Mouse (Mus musculus): ENCODE results near the gene Acbd5. TPM values are rescaled to one million over a fixed set of nuclear protein-coding genes. Genes with fewer than 3 reads are reported as not detected.

The Acbd5 gene
- polyA plus RNA-seq, 1 experiment: 7.8 TPM

DNA sequence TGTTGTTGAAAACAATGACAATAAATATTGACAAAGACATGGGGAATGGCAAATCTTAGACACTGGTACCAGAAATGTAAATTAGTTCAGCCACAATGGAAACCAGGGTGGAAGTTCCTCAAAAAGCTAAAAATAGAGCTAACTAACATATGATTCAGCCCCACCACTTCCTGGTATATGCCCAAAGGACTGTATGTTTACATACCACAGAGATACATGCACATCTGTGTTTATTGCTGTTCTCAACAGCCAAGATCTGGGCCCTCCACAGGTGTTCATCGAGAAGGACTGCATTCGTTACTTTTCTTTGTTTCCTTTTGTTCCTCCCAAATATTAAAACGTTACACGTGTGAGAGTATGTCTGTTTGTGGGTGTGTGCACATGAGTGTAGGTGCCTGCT, 26.5 kb upstream of the Acbd5 start:
- no peaks in the 10 kb centered on the region for H3K27me3 ChIP-seq (ENCODE audit: control insufficient read depth, insufficient read depth, low read length)
- no peak for TF ChIP-seq POLR2A (IDR thresholded peaks at IDR 0.05; ENCODE audit: control insufficient read depth, low read depth, low read length)
- no peak for TF ChIP-seq CTCF (IDR thresholded peaks at IDR 0.05; ENCODE audit: control insufficient read depth, insufficient read depth, insufficient replicate concordance, low read depth, low read length)
- H3K4me1 ChIP-seq (ENCODE audit: control insufficient read depth, insufficient read depth, low read length): peaks cover 4% of the 10 kb centered on the region
- no peaks in the 10 kb centered on the region for H3K36me3 ChIP-seq (ENCODE audit: control insufficient read depth, insufficient read depth, low read length)
- H3K4me3 ChIP-seq (ENCODE audit: control insufficient read depth, low read depth, low read length): no peak overlapping the region
- H3K27ac ChIP-seq (ENCODE audit: control insufficient read depth, insufficient read depth, low read depth, low read length): no peak overlapping the region

DNA sequence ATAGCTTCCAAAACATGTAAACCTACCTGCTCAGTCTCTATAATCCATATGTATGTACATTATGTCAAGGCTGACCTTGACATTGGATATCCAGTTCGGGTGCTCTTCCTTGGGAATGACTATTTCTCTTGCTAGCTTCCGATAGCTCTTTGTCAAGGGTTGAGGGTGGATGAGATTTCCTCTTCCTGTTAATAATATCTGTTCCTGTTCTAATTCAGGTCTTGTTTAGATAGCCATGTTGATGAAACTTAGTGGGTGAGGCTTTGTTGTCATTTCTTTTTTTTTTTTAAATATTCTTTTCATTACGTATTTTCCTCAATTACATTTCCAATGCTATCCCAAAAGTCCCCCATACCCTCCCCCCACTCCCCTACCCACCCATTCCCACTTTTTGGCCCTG, 25.8 kb upstream of the Acbd5 start:
- Histone ChIP-seq H3K4me3 (ENCODE audit: control insufficient read depth, low read depth, low read length) (no peak overlapping the region), H3K27me3 (ENCODE audit: control insufficient read depth, insufficient read depth, low read length) (no peaks in the 10 kb centered on the region), H3K27ac (ENCODE audit: control insufficient read depth, insufficient read depth, low read depth, low read length) (no peak overlapping the region), H3K36me3 (ENCODE audit: control insufficient read depth, insufficient read depth, low read length) (no peaks in the 10 kb centered on the region), H3K4me1 (ENCODE audit: control insufficient read depth, insufficient read depth, low read length) (peaks cover 4% of the 10 kb centered on the region)
- no peak for TF ChIP-seq POLR2A (IDR thresholded peaks at IDR 0.05; ENCODE audit: control insufficient read depth, low read depth, low read length)
- no peak for TF ChIP-seq CTCF (IDR thresholded peaks at IDR 0.05; ENCODE audit: control insufficient read depth, insufficient read depth, insufficient replicate concordance, low read depth, low read length)

DNA sequence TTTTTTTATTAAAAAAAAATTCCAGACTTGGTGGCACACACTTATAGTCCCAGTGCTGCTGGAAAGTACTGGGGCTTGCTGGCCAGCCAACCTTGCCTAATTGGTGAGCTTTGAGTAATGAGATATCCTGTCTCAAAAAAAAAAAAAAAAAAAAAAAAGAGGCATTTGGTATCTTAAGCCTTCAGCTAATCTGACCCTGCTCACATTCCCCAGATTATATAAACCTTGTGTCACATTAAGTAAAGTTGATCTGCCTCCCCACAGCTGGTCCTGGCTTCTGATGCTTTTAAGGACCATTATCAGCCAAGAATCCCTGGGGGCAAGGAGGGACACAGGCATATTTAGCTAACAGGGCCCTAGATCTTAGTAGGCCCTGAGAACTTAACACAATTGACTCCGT, 22.3 kb upstream of the Acbd5 start:
- Histone ChIP-seq H3K4me1 (ENCODE audit: control insufficient read depth, insufficient read depth, low read length) (no peaks in the 10 kb centered on the region), H3K4me3 (ENCODE audit: control insufficient read depth, low read depth, low read length) (no peak overlapping the region), H3K27me3 (ENCODE audit: control insufficient read depth, insufficient read depth, low read length) (no peaks in the 10 kb centered on the region), H3K27ac (ENCODE audit: control insufficient read depth, insufficient read depth, low read depth, low read length) (no peak overlapping the region), H3K36me3 (ENCODE audit: control insufficient read depth, insufficient read depth, low read length) (no peaks in the 10 kb centered on the region)
- TF ChIP-seq CTCF (IDR thresholded peaks at IDR 0.05; ENCODE audit: control insufficient read depth, insufficient read depth, insufficient replicate concordance, low read depth, low read length) (no peak), POLR2A (IDR thresholded peaks at IDR 0.05; ENCODE audit: control insufficient read depth, low read depth, low read length) (no peak)

DNA sequence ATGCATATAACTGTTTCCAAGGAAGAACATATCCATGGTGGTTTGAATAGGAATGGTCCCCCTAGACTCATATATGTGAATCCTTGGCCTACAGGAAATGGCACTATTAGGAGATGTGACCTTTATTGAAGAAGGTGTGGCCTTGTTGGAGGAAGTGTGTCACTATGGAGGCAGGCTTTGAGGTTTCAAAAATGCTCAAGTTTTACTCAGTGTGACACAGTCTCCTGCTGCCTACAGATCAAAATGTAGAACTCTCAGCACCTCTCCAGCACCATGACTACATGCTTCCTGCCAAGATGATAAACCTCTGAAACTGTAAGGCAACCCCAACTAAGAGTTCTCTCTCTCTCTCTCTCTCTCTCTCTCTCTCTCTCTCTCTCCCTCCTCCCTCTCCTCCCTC, 20.0 kb upstream of the Acbd5 start:
- Histone ChIP-seq H3K27me3 (ENCODE audit: control insufficient read depth, insufficient read depth, low read length) (no peaks in the 10 kb centered on the region), H3K36me3 (ENCODE audit: control insufficient read depth, insufficient read depth, low read length) (no peaks in the 10 kb centered on the region), H3K27ac (ENCODE audit: control insufficient read depth, insufficient read depth, low read depth, low read length) (no peak overlapping the region), H3K4me3 (ENCODE audit: control insufficient read depth, low read depth, low read length) (no peak overlapping the region), H3K4me1 (ENCODE audit: control insufficient read depth, insufficient read depth, low read length) (no peaks in the 10 kb centered on the region)
- TF ChIP-seq POLR2A (IDR thresholded peaks at IDR 0.05; ENCODE audit: control insufficient read depth, low read depth, low read length): no peak

DNA sequence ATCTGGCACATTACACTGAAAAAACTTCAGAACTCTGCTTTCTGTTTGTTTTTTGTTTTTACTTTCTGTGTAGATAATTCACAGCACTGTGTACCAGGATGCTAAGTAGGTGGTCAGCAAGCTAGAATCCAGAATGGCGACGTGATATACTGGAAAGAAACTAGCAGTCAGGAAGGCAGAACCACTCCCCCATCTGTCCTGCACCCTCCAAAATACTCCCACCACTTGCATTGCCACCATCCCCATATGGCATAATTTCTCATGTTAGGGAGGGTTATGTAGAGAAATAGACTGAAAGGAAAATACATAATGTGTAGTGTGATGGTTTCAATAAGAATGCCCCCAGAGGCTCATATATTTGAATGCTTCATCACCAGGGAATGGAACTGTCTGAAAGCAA, 16.1 kb upstream of the Acbd5 start:
- no peak for TF ChIP-seq CTCF (IDR thresholded peaks at IDR 0.05; ENCODE audit: control insufficient read depth, insufficient read depth, insufficient replicate concordance, low read depth, low read length)
- TF ChIP-seq POLR2A (IDR thresholded peaks at IDR 0.05; ENCODE audit: control insufficient read depth, low read depth, low read length): no peak
- H3K27ac ChIP-seq (ENCODE audit: control insufficient read depth, insufficient read depth, low read depth, low read length): no peak overlapping the region
- no peaks in the 10 kb centered on the region for H3K27me3 ChIP-seq (ENCODE audit: control insufficient read depth, insufficient read depth, low read length)
- H3K4me3 ChIP-seq (ENCODE audit: control insufficient read depth, low read depth, low read length): no peak overlapping the region
- no peaks in the 10 kb centered on the region for H3K36me3 ChIP-seq (ENCODE audit: control insufficient read depth, insufficient read depth, low read length)
- H3K4me1 ChIP-seq (ENCODE audit: control insufficient read depth, insufficient read depth, low read length): no peaks in the 10 kb centered on the region

DNA sequence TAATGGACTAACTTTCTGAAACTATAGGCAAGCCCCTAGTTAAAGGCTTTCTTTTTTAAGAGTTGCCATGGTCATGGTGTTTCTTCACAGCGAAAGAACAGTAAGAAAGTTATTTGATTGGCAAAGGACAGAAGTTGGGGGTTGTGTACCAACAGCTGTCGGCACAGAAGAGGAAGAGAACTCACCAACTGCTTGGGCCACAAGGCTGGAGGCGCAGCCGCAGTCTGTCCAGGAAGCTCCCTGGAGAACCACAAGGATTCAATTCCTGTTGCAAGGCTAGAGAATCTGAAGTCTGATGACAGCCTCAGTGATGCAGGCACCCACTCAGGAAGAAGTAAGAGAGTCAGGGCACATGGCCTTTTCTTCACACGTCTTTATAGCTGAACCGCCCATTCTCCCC, 15.4 kb upstream of the Acbd5 start:
- H3K4me3 ChIP-seq (ENCODE audit: control insufficient read depth, low read depth, low read length): no peak overlapping the region

DNA sequence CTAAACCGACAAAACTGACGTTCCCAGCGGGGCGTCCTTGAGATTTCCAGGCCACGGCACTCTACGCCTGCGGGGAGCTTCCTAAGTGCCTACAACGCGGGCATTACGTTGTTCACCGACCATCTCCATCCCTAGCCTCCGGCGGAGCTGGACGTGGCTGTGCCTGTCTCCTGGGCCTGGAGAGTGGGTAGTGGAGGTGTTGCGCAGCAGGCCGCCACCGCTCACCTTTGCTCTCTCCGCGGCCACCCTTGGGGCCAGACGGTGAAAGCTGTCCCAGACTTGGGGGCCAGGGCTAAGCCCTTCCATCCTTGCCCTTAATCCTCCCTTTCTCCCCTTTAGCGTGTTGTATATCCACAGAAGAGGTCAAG, 387 bp downstream of the Acbd5 start:
- Histone ChIP-seq H3K27ac (ENCODE audit: control insufficient read depth, insufficient read depth, low read depth, low read length) (peak overlapping the region; percentile 100), H3K4me1 (ENCODE audit: control insufficient read depth, insufficient read depth, low read length) (peaks cover 2% of the 10 kb centered on the region; the same call in 1 of the 2 replicates), H3K36me3 (ENCODE audit: control insufficient read depth, insufficient read depth, low read length) (peaks cover 2% of the 10 kb centered on the region)

More for the DNA sequence above, 15.4 kb upstream of the Acbd5 start:
- no peak for TF ChIP-seq CTCF (IDR thresholded peaks at IDR 0.05; ENCODE audit: control insufficient read depth, insufficient read depth, insufficient replicate concordance, low read depth, low read length)
- TF ChIP-seq POLR2A (IDR thresholded peaks at IDR 0.05; ENCODE audit: control insufficient read depth, low read depth, low read length): no peak
- H3K36me3 ChIP-seq (ENCODE audit: control insufficient read depth, insufficient read depth, low read length): no peaks in the 10 kb centered on the region
- no peaks in the 10 kb centered on the region for H3K27me3 ChIP-seq (ENCODE audit: control insufficient read depth, insufficient read depth, low read length)
- H3K4me1 ChIP-seq (ENCODE audit: control insufficient read depth, insufficient read depth, low read length): no peaks in the 10 kb centered on the region
- H3K27ac ChIP-seq (ENCODE audit: control insufficient read depth, insufficient read depth, low read depth, low read length): no peak overlapping the region

More for the DNA sequence above, 387 bp downstream of the Acbd5 start:
- H3K27me3 ChIP-seq (ENCODE audit: control insufficient read depth, insufficient read depth, low read length): no peaks in the 10 kb centered on the region
- H3K4me3 ChIP-seq (ENCODE audit: control insufficient read depth, low read depth, low read length): peak overlapping the region; percentile 100
- no peak for TF ChIP-seq POLR2A (IDR thresholded peaks at IDR 0.05; ENCODE audit: control insufficient read depth, low read depth, low read length)
- no peak for TF ChIP-seq CTCF (IDR thresholded peaks at IDR 0.05; ENCODE audit: control insufficient read depth, insufficient read depth, insufficient replicate concordance, low read depth, low read length)

Data from testis, adult 2 months (tissue).